Mouse (Mus musculus) heart, adult 2 months (tissue): ENCODE data around the gene Gm49403.

Experiments
- CTCF ChIP-seq: fragments of 200-600 bp; IDR thresholded peaks from 2 replicates; pipeline ENCODE4 v1.8.1; 2022; ENCODE audit warnings: antibody characterized with exemption, mild to moderate bottlenecking, moderate library complexity
- EP300 ChIP-seq: fragments of 200-500 bp; IDR thresholded peaks from 2 replicates; pipeline ENCODE4 v1.6.1; 2011; ENCODE audit warnings: low read depth, low read length, control low read depth; ENCODE audit not compliant: insufficient read depth
- POLR2A ChIP-seq: fragments of 200-500 bp; IDR thresholded peaks from 2 replicates; pipeline ENCODE4 v1.6.1; 2011; ENCODE audit warnings: mild to moderate bottlenecking, low read depth, low read length, control low read depth; ENCODE audit not compliant: insufficient read depth

- TF ChIP-seq CTCF (no peak), POLR2A (no peak), EP300 (no peak)
Observed at GRCm38 (mm10) chr19:8841012-8841411, 42.7 kb upstream of the Gm49403 start.
